Mouse (Mus musculus): Measurements from ENCODE around the gene Cdk17. TPM values are rescaled to one million over a fixed set of nuclear protein-coding genes. Genes with fewer than 3 reads are reported as not detected.

The Cdk17 gene
- polyA plus RNA-seq, 1 experiment from 2014 or later, result 28.2 TPM

DNA sequence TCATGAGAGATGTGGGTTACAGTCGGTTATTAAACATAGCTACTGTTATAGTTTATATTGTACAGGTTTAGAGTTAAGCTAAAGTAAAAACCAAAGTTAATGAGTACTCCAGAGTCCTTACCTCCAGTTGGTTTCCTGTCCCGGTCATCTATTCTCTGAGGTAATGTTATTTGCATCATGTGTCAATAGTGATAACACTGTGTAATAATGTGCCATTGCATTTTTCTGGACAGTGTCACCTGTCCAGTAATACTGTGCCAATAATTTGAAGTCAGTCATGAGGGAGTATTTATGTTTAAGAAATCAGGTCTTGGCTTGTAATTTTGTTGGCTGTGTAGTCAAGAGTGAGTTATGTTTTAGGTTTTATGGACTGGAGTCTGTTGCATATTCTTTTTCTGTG is 52.0 kb downstream of the Cdk17 start:
- H3K9ac ChIP-seq, result no peak overlapping the region
- H3K4me1 ChIP-seq, result no peaks in the 10 kb centered on the region
- no peaks in the 10 kb centered on the region for H3K27me3 ChIP-seq
- H3K9me3 ChIP-seq, result no peaks in the 10 kb centered on the region
- H3K4me2 ChIP-seq (replicated peaks), result no peak overlapping the region
- 88% methylated on average over 2 of the region's 2 CpGs for WGBS
- ATAC-seq (ENCODE audit: insufficient number of reproducible peaks, insufficient read depth, low FRiP score, low TSS enrichment), result no peak
- H3K4me3 ChIP-seq, result no peak overlapping the region
- H3K36me3 ChIP-seq, result peaks cover 37% of the 10 kb centered on the region
- H3K27ac ChIP-seq, result no peak overlapping the region

GRCm38 (mm10) chr10:93213339-93213738 is 52.7 kb downstream of the Cdk17 start:
- WGBS, result 87% methylated on average over 7 of the region's 7 CpGs
- H3K27ac ChIP-seq, result no peak overlapping the region
- H3K9me3 ChIP-seq, result no peaks in the 10 kb centered on the region
- no peaks in the 10 kb centered on the region for H3K4me1 ChIP-seq
- no peak for ATAC-seq (ENCODE audit: insufficient number of reproducible peaks, insufficient read depth, low FRiP score, low TSS enrichment)
- H3K27me3 ChIP-seq, result no peaks in the 10 kb centered on the region
- no peak overlapping the region for H3K4me3 ChIP-seq
- H3K4me2 ChIP-seq (replicated peaks), result no peak overlapping the region
- H3K9ac ChIP-seq, result no peak overlapping the region
- peaks cover 41% of the 10 kb centered on the region for H3K36me3 ChIP-seq

- WGBS, result 59% methylated on average over 4 of the region's 4 CpGs
- no peak overlapping the region for H3K9ac ChIP-seq
- peaks cover 41% of the 10 kb centered on the region for H3K36me3 ChIP-seq
- H3K4me1 ChIP-seq, result no peaks in the 10 kb centered on the region
- H3K27me3 ChIP-seq, result no peaks in the 10 kb centered on the region
- H3K9me3 ChIP-seq, result no peaks in the 10 kb centered on the region
- no peak overlapping the region for H3K4me3 ChIP-seq
- no peak for ATAC-seq (ENCODE audit: insufficient number of reproducible peaks, insufficient read depth, low FRiP score, low TSS enrichment)
- no peak overlapping the region for H3K4me2 ChIP-seq (replicated peaks)
- H3K27ac ChIP-seq, result no peak overlapping the region
Measured at GRCm38 (mm10) chr10:93214251-93214650, 53.6 kb downstream of the Cdk17 start.

- H3K27me3 ChIP-seq, result no peaks in the 10 kb centered on the region
- peaks cover 41% of the 10 kb centered on the region for H3K36me3 ChIP-seq
- no peaks in the 10 kb centered on the region for H3K4me1 ChIP-seq
- 88% methylated on average over 8 of the region's 8 CpGs for WGBS
- no peak for ATAC-seq (ENCODE audit: insufficient number of reproducible peaks, insufficient read depth, low FRiP score, low TSS enrichment)
- H3K4me3 ChIP-seq, result no peak overlapping the region
- H3K9ac ChIP-seq, result no peak overlapping the region
- H3K4me2 ChIP-seq (replicated peaks), result no peak overlapping the region
- no peaks in the 10 kb centered on the region for H3K9me3 ChIP-seq
- no peak overlapping the region for H3K27ac ChIP-seq
Measured at GRCm38 (mm10) chr10:93215051-93215763, 54.5 kb downstream of the Cdk17 start.

- Histone ChIP-seq H3K27me3 (no peaks in the 10 kb centered on the region), H3K4me3 (no peak overlapping the region), H3K9me3 (no peaks in the 10 kb centered on the region), H3K4me1 (no peaks in the 10 kb centered on the region), H3K27ac (no peak overlapping the region), H3K9ac (no peak overlapping the region), H3K36me3 (peaks cover 11% of the 10 kb centered on the region), H3K4me2 (replicated peaks) (no peak overlapping the region)
- WGBS, result 79% methylated on average over 6 of the region's 6 CpGs
- ATAC-seq (ENCODE audit: insufficient number of reproducible peaks, insufficient read depth, low FRiP score, low TSS enrichment), result no peak
Measured at GRCm38 (mm10) chr10:93225751-93226150, 65.1 kb downstream of the Cdk17 start.

DNA sequence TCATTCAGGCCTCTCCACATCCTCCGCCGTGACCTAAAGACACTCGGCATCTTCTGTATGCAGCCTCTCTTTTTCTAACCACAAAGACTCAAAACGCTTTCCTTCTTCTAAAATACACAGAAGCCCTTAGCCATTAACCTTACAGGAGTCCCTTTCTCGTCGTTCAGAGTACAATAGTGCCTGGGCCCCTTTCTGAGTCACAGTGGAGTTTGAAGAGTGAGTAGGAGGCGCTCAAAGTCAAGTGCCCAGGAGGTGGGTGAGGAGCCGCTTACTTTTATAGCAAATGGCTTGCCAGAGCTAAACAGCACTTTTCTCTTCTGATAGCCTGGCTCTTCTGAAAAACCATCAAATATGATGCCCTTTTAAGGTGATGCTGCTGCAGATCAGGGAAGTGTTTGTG is 67.2 kb downstream of the Cdk17 start:
- no peak for ATAC-seq (ENCODE audit: insufficient number of reproducible peaks, insufficient read depth, low FRiP score, low TSS enrichment)
- Histone ChIP-seq H3K4me1 (no peaks in the 10 kb centered on the region), H3K27me3 (no peaks in the 10 kb centered on the region), H3K36me3 (peaks cover 16% of the 10 kb centered on the region), H3K27ac (no peak overlapping the region), H3K4me3 (no peak overlapping the region), H3K9ac (no peak overlapping the region), H3K9me3 (no peaks in the 10 kb centered on the region), H3K4me2 (replicated peaks) (no peak overlapping the region)
- WGBS, result 78% methylated on average over 8 of the region's 8 CpGs

GRCm38 (mm10) chr10:93228401-93229007 is 67.8 kb downstream of the Cdk17 start:
- Histone ChIP-seq H3K27ac (no peak overlapping the region), H3K36me3 (peaks cover 20% of the 10 kb centered on the region), H3K9me3 (no peaks in the 10 kb centered on the region), H3K9ac (no peak overlapping the region), H3K4me1 (no peaks in the 10 kb centered on the region), H3K27me3 (no peaks in the 10 kb centered on the region), H3K4me2 (replicated peaks) (no peak overlapping the region), H3K4me3 (no peak overlapping the region)
- WGBS, result 72% methylated on average over 11 of the region's 11 CpGs
- no peak for ATAC-seq (ENCODE audit: insufficient number of reproducible peaks, insufficient read depth, low FRiP score, low TSS enrichment)

GRCm38 (mm10) chr10:93231490-93231889 is 70.8 kb downstream of the Cdk17 start:
- ATAC-seq (ENCODE audit: insufficient number of reproducible peaks, insufficient read depth, low FRiP score, low TSS enrichment), result no peak
- no peak overlapping the region for H3K4me2 ChIP-seq (replicated peaks)
- H3K9ac ChIP-seq, result no peak overlapping the region
- WGBS, result 76% methylated on average over 4 of the region's 4 CpGs
- H3K27me3 ChIP-seq, result no peaks in the 10 kb centered on the region
- no peaks in the 10 kb centered on the region for H3K9me3 ChIP-seq
- no peak overlapping the region for H3K4me3 ChIP-seq
- H3K27ac ChIP-seq, result no peak overlapping the region
- no peaks in the 10 kb centered on the region for H3K4me1 ChIP-seq
- peaks cover 38% of the 10 kb centered on the region for H3K36me3 ChIP-seq

DNA sequence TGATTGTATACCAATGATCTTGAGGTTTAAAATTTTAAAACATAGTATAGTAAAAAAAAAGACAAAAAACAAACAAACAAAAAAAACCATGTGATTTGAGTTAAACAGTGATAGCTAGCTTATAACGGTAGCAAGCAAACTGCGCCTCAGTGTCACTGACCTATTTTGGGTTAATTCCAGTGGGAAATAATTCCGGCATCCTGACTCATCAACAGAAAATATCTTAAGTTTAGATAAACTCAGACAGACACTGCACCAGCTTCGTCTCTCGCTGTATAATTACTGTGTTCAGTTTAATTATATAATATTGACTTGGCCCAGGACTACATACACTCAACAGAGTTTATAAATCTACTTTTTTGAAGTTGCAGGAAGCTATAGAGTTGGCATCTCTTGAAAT is 71.2 kb downstream of the Cdk17 start:
- Histone ChIP-seq H3K27ac (no peak overlapping the region), H3K4me1 (no peaks in the 10 kb centered on the region), H3K27me3 (no peaks in the 10 kb centered on the region), H3K9me3 (no peaks in the 10 kb centered on the region), H3K9ac (no peak overlapping the region), H3K4me2 (replicated peaks) (no peak overlapping the region), H3K4me3 (no peak overlapping the region), H3K36me3 (peaks cover 36% of the 10 kb centered on the region)
- no peak for ATAC-seq (ENCODE audit: insufficient number of reproducible peaks, insufficient read depth, low FRiP score, low TSS enrichment)
- 90% methylated on average over 5 of the region's 5 CpGs for WGBS

DNA sequence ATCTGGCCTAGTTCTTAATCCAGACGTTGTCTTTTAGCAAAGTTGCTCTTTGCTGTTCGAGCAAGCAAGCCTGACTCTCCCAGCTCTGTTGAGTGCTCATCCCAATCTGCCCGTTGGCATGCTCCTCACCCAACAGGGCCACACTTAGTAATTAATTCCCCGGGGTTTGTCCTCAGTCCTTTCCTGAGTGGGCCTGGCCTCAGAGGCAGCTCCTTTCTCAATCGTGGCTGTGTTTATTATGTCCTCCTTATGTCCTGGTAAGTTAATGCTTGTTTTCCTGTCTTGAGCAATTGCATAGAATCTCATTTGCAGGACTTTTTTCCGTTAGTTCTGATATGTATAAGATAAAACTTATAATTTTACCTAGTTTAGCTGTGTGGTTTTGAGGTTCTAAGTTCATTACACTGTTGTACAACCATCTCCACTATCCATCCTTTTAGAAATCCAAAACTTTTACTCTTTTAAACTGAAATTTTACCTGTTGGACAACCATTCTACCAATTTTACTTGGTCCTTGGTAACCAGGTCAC is 73.1 kb downstream of the Cdk17 start:
- 86% methylated on average over 6 of the region's 6 CpGs for WGBS
- peaks cover 44% of the 10 kb centered on the region for H3K36me3 ChIP-seq
- no peak overlapping the region for H3K9ac ChIP-seq
- no peaks in the 10 kb centered on the region for H3K4me1 ChIP-seq
- H3K4me3 ChIP-seq, result no peak overlapping the region
- no peak overlapping the region for H3K27ac ChIP-seq
- H3K9me3 ChIP-seq, result no peaks in the 10 kb centered on the region
- ATAC-seq (ENCODE audit: insufficient number of reproducible peaks, insufficient read depth, low FRiP score, low TSS enrichment), result no peak
- H3K4me2 ChIP-seq (replicated peaks), result no peak overlapping the region
- no peaks in the 10 kb centered on the region for H3K27me3 ChIP-seq

DNA sequence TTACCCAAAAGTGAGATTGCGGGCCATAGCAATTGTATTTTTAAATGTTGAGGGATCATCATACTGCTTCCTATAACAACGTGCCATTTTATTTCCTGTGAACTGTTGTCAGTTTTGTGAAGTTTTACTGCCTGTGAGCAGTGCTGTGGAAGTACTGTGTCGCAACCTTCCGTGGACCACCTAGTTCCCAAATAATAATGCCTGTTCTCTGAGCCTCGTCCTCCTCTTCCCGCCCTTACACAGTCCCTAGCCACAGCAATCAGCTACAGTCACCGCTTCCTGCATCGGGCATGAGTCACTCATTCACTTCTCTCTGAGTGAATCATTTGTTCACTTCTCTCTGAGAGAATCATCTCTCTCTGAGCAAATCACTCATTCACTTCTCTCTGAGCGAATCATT is 74.0 kb downstream of the Cdk17 start:
- whole genome bisulfite sequencing, result 95% methylated on average over 9 of the region's 9 CpGs
- Histone ChIP-seq H3K4me3 (no peak overlapping the region), H3K36me3 (peaks cover 51% of the 10 kb centered on the region), H3K4me1 (no peaks in the 10 kb centered on the region), H3K9me3 (no peaks in the 10 kb centered on the region), H3K27ac (no peak overlapping the region), H3K27me3 (no peaks in the 10 kb centered on the region), H3K9ac (no peak overlapping the region), H3K4me2 (replicated peaks) (no peak overlapping the region)
- ATAC-seq (ENCODE audit: insufficient number of reproducible peaks, insufficient read depth, low FRiP score, low TSS enrichment), result no peak

DNA sequence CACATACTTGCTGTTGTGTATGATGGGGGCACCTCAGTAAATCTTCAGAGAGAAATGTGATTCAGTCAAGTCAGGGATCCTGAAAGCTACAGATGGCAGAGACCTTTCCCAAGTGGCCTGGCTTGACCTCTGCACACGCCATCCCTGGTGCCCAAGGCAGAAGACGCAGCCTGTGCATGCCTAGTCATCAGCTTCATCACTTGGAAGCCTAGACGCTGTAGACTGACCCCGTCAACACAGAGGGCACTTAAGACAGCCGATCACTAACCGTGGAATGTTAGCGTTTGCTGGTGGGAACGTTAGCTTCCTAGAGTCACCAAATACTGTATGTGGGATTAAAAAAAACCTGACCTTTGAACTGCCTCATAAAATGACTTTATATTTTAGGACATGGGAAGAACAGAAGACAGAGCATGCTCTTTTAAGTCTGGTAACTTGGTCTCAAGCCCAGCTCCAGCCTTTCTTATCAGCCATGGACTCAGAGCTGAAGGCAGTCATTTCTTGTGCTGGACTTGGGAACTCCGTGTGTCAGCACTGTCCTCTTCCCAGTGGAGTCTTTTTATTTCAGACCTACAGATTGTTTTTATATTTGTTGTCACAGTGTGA is 78.6 kb downstream of the Cdk17 start:
- ATAC-seq (ENCODE audit: insufficient number of reproducible peaks, insufficient read depth, low FRiP score, low TSS enrichment), result no peak
- Histone ChIP-seq H3K4me1 (peaks cover 6% of the 10 kb centered on the region; the same call in 1 of the 2 replicates), H3K36me3 (peaks cover 32% of the 10 kb centered on the region), H3K9me3 (no peaks in the 10 kb centered on the region), H3K4me3 (no peak overlapping the region), H3K4me2 (replicated peaks) (no peak overlapping the region), H3K27me3 (no peaks in the 10 kb centered on the region), H3K9ac (no peak overlapping the region), H3K27ac (no peak overlapping the region)
- 68% methylated on average over 9 of the region's 9 CpGs for WGBS
